Mouse (Mus musculus): ENCODE measurements around the gene Olfr521. TPM values are rescaled to one million over a fixed set of nuclear protein-coding genes. Genes with fewer than 3 reads are reported as not detected.
"Not testable (repeated sequence)": the region's sequence is repeated elsewhere in the genome, so short reads cannot be mapped to it uniquely, and the experiment has no call there.

Olfr521 gene
- polyA plus RNA-seq, 1 experiment from 2014 or later: not detected

- Histone ChIP-seq H3K27ac (ENCODE audit: low read depth, low read length) (no peak overlapping the region), H3K27me3 (ENCODE audit: control insufficient read depth, insufficient read depth, low read length) (0 out of 2 replicates have a peak, but pooled peaks cover 4% of the 10 kb centered on the region), H3K4me1 (ENCODE audit: control insufficient read depth, insufficient read depth, low read length) (peaks cover 8% of the 10 kb centered on the region), H3K9ac (ENCODE audit: low read depth, low read length) (no peak overlapping the region), H3K36me3 (ENCODE audit: control insufficient read depth, insufficient read depth, low read length) (no peaks in the 10 kb centered on the region), H3K4me3 (ENCODE audit: low read length) (no peak overlapping the region), H3K4me2 (replicated peaks; ENCODE audit: low read depth, low read length) (no peak overlapping the region), H3K9me3 (ENCODE audit: control insufficient read depth, low read length) (no peaks in the 10 kb centered on the region)
- ATAC-seq (ENCODE audit: low FRiP score, low TSS enrichment): no peak
- 38% methylated on average over 6 of the region's 6 CpGs for WGBS
These were observed 34.8 kb downstream of the Olfr521 start for GRCm38 (mm10) chr7:99797911-99798647.

GRCm38 (mm10) chr7:99799118-99799517, 35.8 kb downstream of the Olfr521 start:
- Histone ChIP-seq H3K4me2 (replicated peaks; ENCODE audit: low read depth, low read length) (no peak overlapping the region), H3K36me3 (ENCODE audit: control insufficient read depth, insufficient read depth, low read length) (no peaks in the 10 kb centered on the region), H3K27ac (ENCODE audit: low read depth, low read length) (no peak overlapping the region), H3K27me3 (ENCODE audit: control insufficient read depth, insufficient read depth, low read length) (0 out of 2 replicates have a peak, but pooled peaks cover 4% of the 10 kb centered on the region), H3K4me1 (ENCODE audit: control insufficient read depth, insufficient read depth, low read length) (peaks cover 8% of the 10 kb centered on the region), H3K9ac (ENCODE audit: low read depth, low read length) (no peak overlapping the region), H3K4me3 (ENCODE audit: low read length) (no peak overlapping the region), H3K9me3 (ENCODE audit: control insufficient read depth, low read length) (no peaks in the 10 kb centered on the region)
- WGBS: 78% methylated on average over 7 of the region's 7 CpGs
- no peak for ATAC-seq (ENCODE audit: low FRiP score, low TSS enrichment)

GRCm38 (mm10) chr7:99803535-99803934, 40.2 kb downstream of the Olfr521 start:
- Histone ChIP-seq H3K9ac (ENCODE audit: low read depth, low read length) (no peak overlapping the region), H3K27ac (ENCODE audit: low read depth, low read length) (no peak overlapping the region), H3K4me1 (ENCODE audit: control insufficient read depth, insufficient read depth, low read length) (no peaks in the 10 kb centered on the region), H3K36me3 (ENCODE audit: control insufficient read depth, insufficient read depth, low read length) (no peaks in the 10 kb centered on the region), H3K4me2 (replicated peaks; ENCODE audit: low read depth, low read length) (no peak overlapping the region), H3K27me3 (ENCODE audit: control insufficient read depth, insufficient read depth, low read length) (no peaks in the 10 kb centered on the region), H3K9me3 (ENCODE audit: control insufficient read depth, low read length) (no peaks in the 10 kb centered on the region), H3K4me3 (ENCODE audit: low read length) (no peak overlapping the region)
- 61% methylated on average over 8 of the region's 8 CpGs for WGBS
- no peak for ATAC-seq (ENCODE audit: low FRiP score, low TSS enrichment)

GRCm38 (mm10) chr7:99804033-99804432, 40.7 kb downstream of the Olfr521 start:
- H3K27ac ChIP-seq (ENCODE audit: low read depth, low read length); H3K9me3 ChIP-seq (ENCODE audit: control insufficient read depth, low read length); H3K36me3 ChIP-seq (ENCODE audit: control insufficient read depth, insufficient read depth, low read length); H3K4me3 ChIP-seq (ENCODE audit: low read length); ATAC-seq (ENCODE audit: low FRiP score, low TSS enrichment); H3K4me2 ChIP-seq (replicated peaks; ENCODE audit: low read depth, low read length); H3K4me1 ChIP-seq (ENCODE audit: control insufficient read depth, insufficient read depth, low read length); H3K27me3 ChIP-seq (ENCODE audit: control insufficient read depth, insufficient read depth, low read length); H3K9ac ChIP-seq (ENCODE audit: low read depth, low read length): not testable (repeated sequence)
- WGBS: 85% methylated on average over 3 of the region's 3 CpGs

GRCm38 (mm10) chr7:99805340-99805739, 42.0 kb downstream of the Olfr521 start:
- Histone ChIP-seq H3K9me3 (ENCODE audit: control insufficient read depth, low read length) (no peaks in the 10 kb centered on the region), H3K27me3 (ENCODE audit: control insufficient read depth, insufficient read depth, low read length) (no peaks in the 10 kb centered on the region), H3K4me1 (ENCODE audit: control insufficient read depth, insufficient read depth, low read length) (no peaks in the 10 kb centered on the region), H3K4me3 (ENCODE audit: low read length) (no peak overlapping the region), H3K36me3 (ENCODE audit: control insufficient read depth, insufficient read depth, low read length) (no peaks in the 10 kb centered on the region), H3K4me2 (replicated peaks; ENCODE audit: low read depth, low read length) (no peak overlapping the region), H3K9ac (ENCODE audit: low read depth, low read length) (no peak overlapping the region), H3K27ac (ENCODE audit: low read depth, low read length) (no peak overlapping the region)
- ATAC-seq (ENCODE audit: low FRiP score, low TSS enrichment): no peak
- 85% methylated on average over 1 of the region's 1 CpGs for WGBS

GRCm38 (mm10) chr7:99807043-99807442, 43.7 kb downstream of the Olfr521 start:
- not testable (repeated sequence) for H3K4me3 ChIP-seq (ENCODE audit: low read length); H3K27me3 ChIP-seq (ENCODE audit: control insufficient read depth, insufficient read depth, low read length); H3K27ac ChIP-seq (ENCODE audit: low read depth, low read length); ATAC-seq (ENCODE audit: low FRiP score, low TSS enrichment); H3K36me3 ChIP-seq (ENCODE audit: control insufficient read depth, insufficient read depth, low read length); H3K4me2 ChIP-seq (replicated peaks; ENCODE audit: low read depth, low read length); H3K9me3 ChIP-seq (ENCODE audit: control insufficient read depth, low read length); H3K9ac ChIP-seq (ENCODE audit: low read depth, low read length); H3K4me1 ChIP-seq (ENCODE audit: control insufficient read depth, insufficient read depth, low read length)
- WGBS: 61% methylated on average over 7 of the region's 7 CpGs

- peaks cover 5% of the 10 kb centered on the region; the same call in 1 of the 2 replicates for H3K36me3 ChIP-seq (ENCODE audit: control insufficient read depth, insufficient read depth, low read length)
- H3K9ac ChIP-seq (ENCODE audit: low read depth, low read length): no peak overlapping the region
- WGBS: 83% methylated on average over 2 of the region's 2 CpGs
- no peaks in the 10 kb centered on the region for H3K9me3 ChIP-seq (ENCODE audit: control insufficient read depth, low read length)
- no peak for ATAC-seq (ENCODE audit: low FRiP score, low TSS enrichment)
- H3K4me2 ChIP-seq (replicated peaks; ENCODE audit: low read depth, low read length): no peak overlapping the region
- H3K27me3 ChIP-seq (ENCODE audit: control insufficient read depth, insufficient read depth, low read length): no peaks in the 10 kb centered on the region
- H3K27ac ChIP-seq (ENCODE audit: low read depth, low read length): no peak overlapping the region
- H3K4me3 ChIP-seq (ENCODE audit: low read length): no peak overlapping the region
- no peaks in the 10 kb centered on the region for H3K4me1 ChIP-seq (ENCODE audit: control insufficient read depth, insufficient read depth, low read length)
These were observed 47.5 kb downstream of the Olfr521 start for GRCm38 (mm10) chr7:99810814-99811213.

- H3K4me3 ChIP-seq (ENCODE audit: low read length): no peak overlapping the region
- H3K4me1 ChIP-seq (ENCODE audit: control insufficient read depth, insufficient read depth, low read length): no peaks in the 10 kb centered on the region
- no peaks in the 10 kb centered on the region for H3K9me3 ChIP-seq (ENCODE audit: control insufficient read depth, low read length)
- WGBS: 81% methylated on average over 4 of the region's 4 CpGs
- H3K27me3 ChIP-seq (ENCODE audit: control insufficient read depth, insufficient read depth, low read length): no peaks in the 10 kb centered on the region
- ATAC-seq (ENCODE audit: low FRiP score, low TSS enrichment): no peak
- H3K36me3 ChIP-seq (ENCODE audit: control insufficient read depth, insufficient read depth, low read length): peaks cover 5% of the 10 kb centered on the region; the same call in 1 of the 2 replicates
- H3K9ac ChIP-seq (ENCODE audit: low read depth, low read length): no peak overlapping the region
- no peak overlapping the region for H3K4me2 ChIP-seq (replicated peaks; ENCODE audit: low read depth, low read length)
- no peak overlapping the region for H3K27ac ChIP-seq (ENCODE audit: low read depth, low read length)
These were observed 48.4 kb downstream of the Olfr521 start for GRCm38 (mm10) chr7:99811661-99812060.

GRCm38 (mm10) chr7:99813394-99813793, 50.1 kb downstream of the Olfr521 start:
- H3K4me1 ChIP-seq (ENCODE audit: control insufficient read depth, insufficient read depth, low read length): no peaks in the 10 kb centered on the region
- no peaks in the 10 kb centered on the region for H3K9me3 ChIP-seq (ENCODE audit: control insufficient read depth, low read length)
- no peak overlapping the region for H3K9ac ChIP-seq (ENCODE audit: low read depth, low read length)
- no peak overlapping the region for H3K4me2 ChIP-seq (replicated peaks; ENCODE audit: low read depth, low read length)
- no peak for ATAC-seq (ENCODE audit: low FRiP score, low TSS enrichment)
- 92% methylated on average over 11 of the region's 11 CpGs for WGBS
- peaks cover 5% of the 10 kb centered on the region; the same call in 1 of the 2 replicates for H3K36me3 ChIP-seq (ENCODE audit: control insufficient read depth, insufficient read depth, low read length)
- no peaks in the 10 kb centered on the region for H3K27me3 ChIP-seq (ENCODE audit: control insufficient read depth, insufficient read depth, low read length)
- H3K27ac ChIP-seq (ENCODE audit: low read depth, low read length): no peak overlapping the region
- H3K4me3 ChIP-seq (ENCODE audit: low read length): no peak overlapping the region
